Mouse (Mus musculus) kidney, adult 11 months (tissue): ENCODE measurements around the gene Tcf7l2.

ENCODE experiments used
- DNase-seq: peaks from one replicate; pipeline ENCODE4 v3.0.0; 2022

The Tcf7l2 gene

DNA sequence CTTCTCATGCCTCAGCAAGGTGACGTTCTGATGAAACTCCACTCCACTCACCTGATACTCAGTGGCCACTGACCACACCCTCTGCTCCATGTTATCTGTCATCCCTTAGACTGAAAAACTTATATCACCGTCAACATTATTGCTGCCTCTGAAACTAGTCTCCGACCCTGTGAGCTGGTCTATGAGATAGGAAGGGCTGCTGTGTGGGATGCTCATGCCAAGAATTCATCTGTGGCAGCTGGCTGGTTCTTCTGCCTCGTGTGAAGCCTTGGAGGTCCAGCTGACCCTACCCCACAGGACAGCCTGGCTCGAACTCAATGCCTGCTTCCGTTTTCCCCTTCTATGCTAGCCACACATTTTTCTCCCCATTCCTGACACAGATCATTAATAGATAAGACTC lies 125.6 kb downstream of the Tcf7l2 start:
- DNase-seq = no peak

DNA sequence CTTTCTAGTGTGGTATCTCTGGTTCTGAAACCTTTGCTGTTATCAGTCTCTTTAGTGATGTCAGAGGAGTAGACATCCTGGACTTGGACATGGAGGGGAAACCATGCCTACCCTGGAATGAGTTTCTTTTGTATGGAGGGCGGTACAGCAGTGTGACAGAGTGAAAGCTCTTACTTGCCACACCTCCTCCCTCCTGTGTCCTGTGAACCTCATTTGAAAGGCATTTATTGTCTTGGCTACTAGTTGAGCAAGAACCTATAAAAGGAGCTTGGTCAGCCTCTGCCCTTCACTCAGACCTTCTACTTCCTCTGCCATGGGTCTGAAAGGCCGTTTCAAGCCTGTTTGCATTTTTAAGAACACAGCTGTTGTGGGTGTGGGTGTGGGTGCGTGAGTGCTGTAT lies 126.3 kb downstream of the Tcf7l2 start:
- no peak for DNase-seq

DNA sequence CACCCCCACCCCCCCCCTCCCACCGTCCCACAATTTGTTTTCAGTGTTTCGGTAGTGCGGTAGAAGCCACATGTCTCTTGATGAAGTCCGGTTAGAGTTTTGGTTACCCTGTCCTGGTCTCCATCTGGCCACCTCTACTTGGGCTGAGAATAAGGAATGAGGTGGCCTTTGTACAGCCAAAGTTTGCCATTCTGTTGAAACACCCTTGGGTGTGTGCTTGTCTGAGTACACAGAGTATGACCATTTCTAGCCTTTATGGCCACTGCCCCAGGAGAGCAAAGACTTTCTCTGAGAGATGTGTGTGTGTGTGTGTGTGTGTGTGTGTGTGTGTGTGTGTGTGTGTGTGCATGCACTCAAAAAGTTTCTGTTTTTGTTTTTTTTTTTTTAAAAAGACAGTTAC lies 127.0 kb downstream of the Tcf7l2 start:
- no peak for DNase-seq

DNA sequence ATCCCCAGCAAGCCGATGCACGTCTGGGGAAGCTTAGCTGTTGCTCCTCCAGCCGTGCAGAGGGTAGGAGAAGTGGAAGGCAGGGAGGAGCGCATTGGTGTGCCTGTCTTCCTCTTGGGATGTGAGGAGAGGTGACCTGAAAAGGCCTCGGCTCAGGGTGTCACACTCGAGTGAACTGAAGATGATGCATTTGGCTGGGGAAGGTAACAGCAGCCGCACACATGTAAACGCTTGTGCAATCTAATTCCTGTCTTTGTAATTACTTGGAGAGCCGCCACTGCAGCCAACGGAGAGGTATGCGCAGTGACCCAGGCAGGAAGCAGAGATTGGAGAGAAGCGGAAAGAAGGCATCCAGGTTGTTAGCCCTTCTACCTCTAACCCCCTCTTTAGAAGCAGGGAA lies 129.2 kb downstream of the Tcf7l2 start:
- peak; percentile 64 for DNase-seq

DNA sequence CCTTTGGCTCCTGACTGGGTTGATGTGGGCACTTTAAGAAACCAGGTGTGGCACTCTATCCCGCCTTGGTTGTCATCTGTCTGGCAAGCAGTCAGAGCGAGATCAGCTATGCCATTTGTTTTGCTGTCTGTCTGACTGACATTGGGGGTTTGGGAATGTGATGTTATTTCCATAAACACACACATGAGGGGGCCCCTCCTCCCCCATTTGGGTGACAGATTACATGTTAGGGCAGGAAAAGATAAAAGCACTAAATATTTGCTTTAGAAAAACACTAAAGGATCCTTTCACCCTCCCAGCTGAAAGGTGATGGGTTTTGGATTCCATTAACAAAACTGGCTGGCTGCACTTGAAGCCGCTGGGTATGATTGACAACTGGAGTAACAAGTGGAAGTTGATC lies 129.9 kb downstream of the Tcf7l2 start:
- no peak for DNase-seq

DNA sequence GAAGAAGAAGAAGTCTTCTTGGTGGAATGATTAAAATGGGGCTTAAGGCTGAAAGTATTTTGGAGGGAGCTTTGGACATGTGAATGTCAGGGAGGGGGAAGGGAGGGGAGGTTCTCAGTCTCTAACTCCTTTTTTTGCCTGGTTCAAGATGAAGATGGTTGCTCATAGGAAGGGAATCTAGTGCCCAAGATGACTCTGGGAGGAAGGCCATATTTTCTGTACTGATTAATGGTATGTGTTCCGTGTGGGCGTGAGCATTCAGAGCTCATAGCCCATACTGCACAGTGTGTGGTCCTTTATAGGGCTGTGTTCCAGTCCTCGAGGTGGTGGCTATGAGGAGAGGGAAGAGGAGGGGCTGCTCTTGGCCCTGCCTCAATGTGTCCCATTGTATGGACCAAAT lies 131.6 kb downstream of the Tcf7l2 start:
- DNase-seq = no peak

DNA sequence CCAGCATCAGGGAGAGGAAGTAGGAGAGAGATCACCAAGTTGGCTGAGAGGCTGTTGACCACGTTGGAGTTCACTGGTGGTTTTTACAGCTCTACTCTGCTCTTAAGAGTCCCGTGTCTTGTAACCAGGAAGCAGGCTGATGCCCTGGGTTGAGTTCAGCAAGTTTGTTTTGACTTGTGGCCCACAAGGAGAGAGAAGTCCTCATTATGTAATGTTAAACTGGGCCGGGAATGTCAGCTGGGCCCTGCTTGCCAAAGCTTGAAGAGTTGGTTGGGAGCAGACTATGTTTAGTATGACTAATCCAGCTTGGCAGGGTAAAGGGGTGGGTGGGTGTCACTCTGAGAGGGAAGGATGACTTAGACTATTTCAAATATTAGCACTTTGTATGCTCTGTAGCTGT lies 134.9 kb downstream of the Tcf7l2 start:
- peak; percentile 71 for DNase-seq

DNA sequence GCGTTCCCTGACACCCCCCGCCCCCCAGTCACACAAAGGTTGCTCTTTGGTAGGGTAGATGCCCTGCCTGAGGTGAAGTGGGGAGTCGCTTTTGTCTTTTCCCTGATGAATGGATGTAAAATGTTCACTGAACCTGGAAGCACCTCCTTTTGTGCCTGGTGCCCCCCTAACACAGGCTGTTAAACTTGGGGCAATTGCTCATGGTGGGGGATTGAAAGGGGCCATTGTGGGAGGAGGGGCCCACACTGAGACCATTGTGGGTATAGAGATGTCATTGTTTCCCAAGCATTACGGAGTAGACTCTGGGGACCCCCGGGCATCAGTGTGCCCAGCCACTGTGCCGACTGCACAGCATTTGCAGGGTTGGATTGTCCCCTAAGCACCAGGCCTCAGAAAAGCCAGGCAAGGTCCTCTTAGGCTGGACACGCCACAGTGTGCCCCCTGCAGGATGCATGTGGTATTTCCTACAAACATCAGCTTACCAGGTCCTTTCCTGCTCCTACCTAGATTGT lies 135.8 kb downstream of the Tcf7l2 start:
- DNase-seq = peak; percentile 56

DNA sequence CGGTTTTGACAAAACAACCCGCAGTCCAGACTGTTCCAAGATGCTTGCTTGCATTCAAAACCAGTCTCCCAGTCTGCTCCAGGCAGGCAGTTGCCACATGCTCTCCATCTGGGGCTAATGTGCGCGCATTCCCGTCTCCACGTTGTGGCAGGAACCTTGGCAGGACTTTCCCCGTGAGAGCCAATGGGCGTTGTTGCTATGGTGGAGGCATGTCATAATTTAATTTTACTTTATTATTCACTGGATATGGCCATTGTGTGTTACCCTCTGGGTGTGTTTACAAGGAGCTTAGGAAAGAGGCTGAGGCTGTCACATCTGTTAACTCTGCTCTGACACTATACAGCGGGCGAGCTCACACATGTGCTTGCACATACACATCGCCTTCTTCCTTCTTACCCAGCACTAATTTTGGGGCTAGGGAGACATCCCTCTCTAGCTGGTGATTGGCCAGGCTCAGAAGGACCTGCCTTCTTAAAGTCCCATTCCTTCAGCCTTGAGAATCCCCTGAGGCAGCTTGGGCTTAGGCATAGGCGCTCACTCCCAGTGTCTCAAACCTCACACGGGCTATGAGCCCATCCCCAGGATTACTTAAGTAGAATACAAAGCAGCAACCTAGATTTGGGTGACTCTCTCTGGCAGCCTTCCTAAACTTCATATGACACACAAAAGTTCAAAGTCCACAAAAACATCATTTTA lies 139.2 kb downstream of the Tcf7l2 start:
- no peak for DNase-seq

DNA sequence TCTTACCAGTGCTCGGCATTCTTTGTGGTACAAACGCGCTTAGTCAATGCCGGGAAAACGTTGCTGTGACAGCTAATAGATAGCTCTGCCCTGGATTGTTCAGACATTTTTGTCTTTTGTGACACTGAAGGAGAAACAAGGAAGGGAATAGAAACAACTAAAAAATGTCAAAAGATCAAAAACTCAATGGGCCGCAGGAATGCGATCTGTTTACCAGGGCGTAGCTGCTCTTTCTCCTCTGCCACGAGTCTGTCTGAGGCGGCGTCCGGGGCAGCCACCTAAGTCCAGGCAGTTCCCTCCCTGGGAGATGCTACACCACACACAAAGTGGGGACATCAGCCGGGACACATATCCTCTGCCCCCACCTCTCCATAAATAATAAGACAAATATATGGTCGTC lies 144.9 kb downstream of the Tcf7l2 start:
- DNase-seq = no peak

DNA sequence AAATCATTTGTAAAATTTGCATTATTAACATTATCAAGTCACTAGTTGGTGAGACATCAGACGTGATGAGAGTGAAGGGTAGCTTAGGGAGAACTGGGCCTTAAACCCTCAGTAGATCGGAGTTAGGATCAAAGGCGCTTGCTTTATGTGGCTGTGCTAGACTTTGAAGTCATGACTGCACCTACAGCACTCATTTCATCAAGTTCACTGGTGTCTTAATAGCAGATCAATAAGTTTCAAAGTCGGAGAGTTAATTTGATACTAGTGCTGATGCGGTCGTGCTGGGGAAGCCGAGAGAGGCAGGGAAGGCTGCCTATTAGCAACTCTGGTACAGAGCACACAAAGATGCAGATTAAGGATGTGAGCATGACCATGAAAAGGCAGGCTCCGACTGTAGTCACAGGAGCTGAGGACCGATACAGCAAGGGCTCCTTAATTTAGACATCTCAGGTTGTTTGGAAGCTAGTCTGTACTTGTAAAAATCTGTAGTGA lies 150.1 kb downstream of the Tcf7l2 start:
- DNase-seq = no peak

DNA sequence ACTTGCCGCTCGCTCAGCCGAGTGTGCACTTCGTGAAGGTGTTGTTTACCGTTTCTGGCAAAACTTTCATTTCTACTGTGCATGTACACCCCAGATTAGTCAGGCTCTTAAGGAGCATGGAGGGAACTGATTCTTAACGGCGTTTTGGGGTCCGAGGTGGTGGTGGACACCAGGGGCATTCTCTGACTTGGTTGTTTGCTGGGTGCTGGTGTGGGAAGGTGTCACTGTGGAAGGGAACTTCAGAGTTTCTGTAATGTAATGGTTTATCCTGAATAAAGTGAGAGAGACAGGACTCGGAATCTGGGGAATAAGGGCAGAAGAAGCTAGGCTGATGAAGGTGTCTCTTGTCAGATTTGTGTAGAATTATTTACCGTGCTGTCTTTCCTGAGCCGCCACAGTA lies 151.9 kb downstream of the Tcf7l2 start:
- DNase-seq = no peak

DNA sequence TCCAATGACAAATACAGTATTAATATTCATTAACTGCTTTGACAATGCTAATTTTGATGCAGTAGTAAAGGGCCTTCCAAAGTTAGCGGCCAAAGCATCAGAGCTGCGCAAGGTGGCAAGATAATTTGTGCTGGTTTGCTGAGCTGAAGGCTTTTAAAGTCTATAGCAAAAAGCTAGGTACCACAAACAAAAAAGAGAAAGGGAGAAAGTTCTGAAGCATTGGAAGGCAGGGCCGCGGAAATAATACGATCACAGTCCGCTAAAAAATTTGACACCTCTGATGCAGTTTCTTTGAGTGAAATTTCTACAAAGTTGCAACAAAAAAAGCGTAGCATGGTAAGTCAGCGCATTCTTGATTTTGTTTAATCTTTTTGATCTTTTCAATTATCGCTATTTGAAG lies 152.8 kb downstream of the Tcf7l2 start:
- no peak for DNase-seq

DNA sequence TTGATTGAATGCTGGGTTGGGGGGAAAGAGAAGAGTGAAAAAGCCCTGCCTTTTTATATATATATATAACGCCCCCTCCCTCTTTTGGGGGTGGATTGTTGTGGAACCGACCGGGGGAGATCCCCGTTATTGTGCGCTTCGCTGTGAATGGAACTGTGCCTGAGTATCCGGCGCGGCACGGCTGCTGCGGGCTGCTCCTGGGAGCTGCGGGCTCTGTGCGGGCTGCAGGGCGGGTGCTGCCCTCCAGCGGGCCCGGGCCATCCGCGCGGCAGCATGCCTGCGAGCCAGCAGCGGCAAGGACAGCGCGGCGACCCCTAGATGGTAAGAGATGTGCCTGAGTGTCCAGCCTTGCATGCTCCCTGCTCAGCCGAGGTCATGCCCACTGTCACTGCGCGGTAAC lies 153.7 kb downstream of the Tcf7l2 start:
- DNase-seq = peak; percentile 32

DNA sequence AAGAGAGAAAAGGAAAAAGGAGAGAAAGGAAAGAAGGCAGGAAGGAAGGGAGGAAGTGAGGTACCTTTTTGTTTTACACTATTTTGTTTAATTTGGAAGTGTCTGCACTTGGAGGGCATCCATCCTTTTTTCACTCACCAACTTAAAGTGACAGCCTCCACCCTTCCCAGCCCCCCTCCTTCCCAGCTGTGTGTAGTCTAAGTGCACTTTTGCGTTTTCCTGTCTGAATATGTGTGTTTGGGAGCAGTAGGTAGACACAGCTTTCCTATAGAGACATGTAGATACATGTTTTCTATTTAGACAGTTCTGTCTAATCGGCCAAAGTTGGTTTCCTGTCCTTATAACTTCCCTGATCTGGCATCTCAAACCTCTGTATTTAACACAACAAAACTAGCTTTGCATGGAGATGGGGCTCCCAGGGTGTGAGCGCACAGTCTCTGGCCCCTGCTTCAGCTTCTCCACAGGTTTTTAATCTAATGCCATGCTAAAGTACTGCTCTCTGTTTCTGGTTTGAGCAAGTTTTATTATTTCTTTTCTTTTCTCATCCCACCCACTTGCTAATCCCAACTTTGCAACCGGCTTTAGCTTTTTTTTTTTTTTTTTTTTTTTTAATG lies 154.3 kb downstream of the Tcf7l2 start:
- DNase-seq = no peak

DNA sequence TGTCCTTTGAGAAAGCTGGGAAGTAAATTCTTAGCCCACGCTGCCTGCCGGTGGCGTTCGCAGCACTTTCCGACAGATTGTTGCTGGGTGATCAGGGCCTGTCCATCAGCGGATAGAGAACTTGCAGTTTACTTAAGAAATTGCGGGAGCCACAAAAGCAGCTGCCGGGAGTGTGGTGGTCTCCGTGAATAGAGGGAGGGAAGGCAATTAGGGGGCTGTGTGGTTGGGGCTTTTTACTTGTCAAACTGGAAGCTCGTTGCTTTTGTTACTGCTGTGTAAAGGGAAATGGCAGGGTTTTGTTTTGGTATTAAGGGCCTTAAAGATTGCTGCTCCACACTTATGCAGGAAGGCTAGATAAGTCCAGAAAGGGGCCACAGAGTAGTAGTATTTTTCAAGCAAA lies 155.0 kb downstream of the Tcf7l2 start:
- no peak for DNase-seq

DNA sequence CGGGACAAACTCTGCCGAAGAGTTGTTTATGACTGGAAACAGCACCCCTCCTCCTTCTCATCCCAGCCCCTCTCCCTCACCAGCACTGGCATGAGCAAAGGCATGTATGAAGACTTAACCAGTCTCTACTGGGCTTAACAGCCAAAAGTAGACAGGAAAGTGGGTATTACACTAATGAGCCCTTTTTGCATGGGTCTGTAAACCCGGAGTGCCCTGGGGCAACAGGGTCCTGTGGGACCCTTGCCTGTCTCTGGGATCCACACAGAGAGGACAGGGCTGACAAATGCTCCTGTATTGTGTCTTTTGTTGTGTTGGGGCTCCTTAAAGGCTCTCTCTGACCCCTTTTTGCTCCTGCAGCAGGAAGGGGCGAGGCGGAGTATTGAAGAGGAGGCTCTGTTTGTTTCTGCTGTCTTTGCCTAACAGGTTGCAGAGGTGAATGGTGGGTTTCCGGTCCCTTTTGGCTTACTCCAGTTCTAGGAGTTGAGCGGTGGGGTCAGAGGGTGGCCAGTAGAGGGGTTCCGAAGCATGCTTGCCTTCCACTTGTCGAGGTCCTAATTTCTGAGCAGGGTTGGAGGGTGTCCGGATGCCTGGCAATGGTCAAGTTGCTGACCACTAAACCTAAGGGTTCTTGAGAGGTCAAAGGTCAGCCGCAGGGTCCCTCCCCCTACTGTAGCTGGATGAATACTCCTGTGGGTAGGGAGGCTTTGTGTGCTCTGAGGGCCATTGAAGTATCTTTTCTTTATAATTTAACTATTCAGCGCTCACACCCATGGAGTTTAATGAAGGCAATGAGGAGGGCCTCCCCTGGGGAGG lies 161.2 kb downstream of the Tcf7l2 start:
- no peak for DNase-seq

DNA sequence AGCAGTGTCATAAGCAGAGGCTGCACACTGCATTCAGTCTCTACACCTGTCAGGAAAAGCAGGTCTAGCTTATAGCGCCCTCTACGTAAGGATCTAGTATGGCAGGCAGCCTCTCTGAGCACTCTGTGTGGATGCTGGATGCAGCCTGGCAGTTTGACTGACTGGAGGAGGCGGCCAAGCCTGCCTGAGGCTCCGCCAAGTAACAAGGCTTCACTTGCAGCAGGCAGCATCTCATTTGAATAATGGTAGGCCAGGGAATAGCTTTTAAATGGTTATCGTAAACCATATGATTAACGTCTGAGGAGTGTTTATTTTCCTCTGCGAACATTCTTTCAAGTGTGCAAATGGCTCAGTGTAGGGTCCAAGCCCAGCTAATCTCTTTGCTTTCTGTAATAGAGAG lies 167.4 kb downstream of the Tcf7l2 start:
- peak; percentile 13 for DNase-seq

DNA sequence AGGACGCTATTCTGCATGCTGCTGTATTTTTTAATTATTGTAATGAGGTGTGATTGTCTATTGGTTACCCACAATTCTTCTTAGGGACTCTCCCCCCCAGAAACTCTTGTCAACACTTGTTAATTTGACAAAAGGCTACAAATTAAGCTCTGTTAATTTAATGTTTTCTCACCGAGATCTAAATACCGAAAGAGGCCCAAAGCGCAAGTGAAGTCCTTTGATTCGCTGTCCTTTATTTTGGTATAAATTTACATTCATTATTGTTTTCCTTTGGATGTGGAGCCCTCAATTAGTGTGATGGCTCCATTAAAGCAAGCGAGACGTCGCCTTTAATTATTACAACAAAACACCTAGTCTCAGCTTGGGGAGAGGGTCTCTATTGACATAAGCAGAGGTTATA lies 170.3 kb downstream of the Tcf7l2 start:
- no peak for DNase-seq

DNA sequence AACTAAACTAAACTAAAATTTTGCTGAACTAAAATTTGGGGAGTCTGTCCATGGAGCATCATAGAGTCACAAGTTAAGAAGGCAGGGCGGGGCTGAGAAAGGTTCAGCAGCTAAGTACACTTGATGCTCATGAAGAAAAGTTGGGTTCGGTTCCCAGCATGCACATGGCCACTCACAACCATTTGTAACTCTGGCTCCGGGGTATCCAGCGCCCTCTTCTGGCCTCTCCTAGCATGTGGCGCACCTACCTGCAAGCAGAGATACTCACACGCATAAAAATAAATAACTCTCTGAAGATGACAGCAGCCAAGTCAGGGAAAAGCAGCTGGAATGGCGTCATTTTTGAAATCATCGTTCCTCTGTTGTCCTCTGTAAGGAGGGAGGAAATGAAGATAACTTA lies 171.2 kb downstream of the Tcf7l2 start:
- no peak for DNase-seq

DNA sequence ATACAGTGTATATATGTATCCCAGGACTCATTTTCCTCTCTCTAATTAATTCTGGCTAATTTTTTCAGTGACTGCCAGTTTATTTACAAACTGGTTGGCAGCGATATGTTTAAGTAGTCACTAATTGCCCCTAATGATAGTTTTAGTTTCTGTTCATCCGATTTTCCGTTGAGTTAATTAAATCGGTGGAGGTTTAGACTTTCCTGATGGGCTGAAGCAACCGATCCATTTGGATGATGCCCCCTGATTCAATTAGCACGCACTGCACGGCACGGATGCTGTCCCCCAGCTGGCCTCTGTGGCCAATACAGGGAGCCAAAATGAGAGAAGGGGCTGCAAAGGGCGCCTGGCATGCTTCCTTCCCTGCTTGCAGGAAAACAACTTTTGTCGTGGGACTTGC lies 172.0 kb downstream of the Tcf7l2 start:
- DNase-seq = no peak

DNA sequence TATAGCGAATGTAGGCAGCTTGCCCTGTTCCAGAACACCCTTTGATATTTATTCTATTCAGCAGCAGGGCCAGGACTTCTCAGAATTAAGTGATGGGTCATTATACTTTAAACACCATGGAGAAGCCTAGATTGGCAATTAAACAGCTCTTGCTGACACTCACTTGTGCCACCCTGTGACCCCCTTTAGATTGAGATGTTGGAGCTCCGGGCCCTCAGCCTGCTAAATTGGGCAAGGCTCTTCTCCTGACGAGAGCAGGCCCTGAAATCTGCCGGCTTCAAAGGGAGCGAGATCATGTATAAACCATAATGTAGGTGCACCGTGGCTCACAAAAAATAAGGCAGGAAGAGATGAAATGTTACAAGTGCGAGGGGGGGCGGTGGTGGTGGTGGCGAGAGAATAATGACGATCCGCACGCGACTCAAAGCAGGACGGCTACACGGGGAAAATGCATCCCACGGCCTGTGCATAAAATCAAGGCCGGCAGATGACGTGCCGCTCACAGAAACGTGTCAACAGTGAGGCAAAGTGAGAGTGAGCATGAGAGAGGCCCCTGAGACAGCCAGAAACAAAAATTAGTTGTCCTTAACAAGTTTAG lies 173.1 kb downstream of the Tcf7l2 start:
- DNase-seq = no peak

DNA sequence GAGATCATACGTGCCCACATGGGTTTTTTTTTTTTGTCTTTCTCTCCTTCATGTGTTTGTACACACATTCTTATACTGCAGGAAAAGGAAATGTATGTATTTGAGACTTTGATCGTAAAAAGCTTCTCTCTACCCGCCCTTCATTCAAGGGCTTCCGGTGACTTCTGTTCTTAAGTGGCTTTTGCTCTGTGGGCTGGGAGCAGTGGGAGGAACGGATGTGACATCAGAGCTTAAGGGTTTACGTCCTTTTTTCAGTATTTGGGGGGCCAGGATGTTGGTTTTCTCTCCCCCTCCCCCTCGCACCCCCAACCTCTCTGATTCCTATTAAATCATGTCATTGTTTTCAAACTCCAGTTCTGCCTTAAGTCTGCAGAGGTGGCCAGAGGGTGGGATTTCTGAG lies 173.9 kb downstream of the Tcf7l2 start:
- no peak for DNase-seq
